Mouse (Mus musculus) lung, adult 2 months (tissue): ENCODE measurements around the gene Gsta1.

ENCODE experiments used
- CTCF ChIP-seq: fragments of 200-500 bp; IDR thresholded peaks from 2 replicates; pipeline ENCODE4 v1.5.1; 2011; ENCODE audit warnings: mild to moderate bottlenecking, low read length, control low read depth; ENCODE audit not compliant: insufficient read depth
- POLR2A ChIP-seq: fragments of 200-500 bp; IDR thresholded peaks from 2 replicates; pipeline ENCODE4 v1.6.1; 2011; ENCODE audit warnings: low read depth, mild to moderate bottlenecking, control low read depth, low read length, borderline replicate concordance; ENCODE audit errors: extremely low read depth

DNA sequence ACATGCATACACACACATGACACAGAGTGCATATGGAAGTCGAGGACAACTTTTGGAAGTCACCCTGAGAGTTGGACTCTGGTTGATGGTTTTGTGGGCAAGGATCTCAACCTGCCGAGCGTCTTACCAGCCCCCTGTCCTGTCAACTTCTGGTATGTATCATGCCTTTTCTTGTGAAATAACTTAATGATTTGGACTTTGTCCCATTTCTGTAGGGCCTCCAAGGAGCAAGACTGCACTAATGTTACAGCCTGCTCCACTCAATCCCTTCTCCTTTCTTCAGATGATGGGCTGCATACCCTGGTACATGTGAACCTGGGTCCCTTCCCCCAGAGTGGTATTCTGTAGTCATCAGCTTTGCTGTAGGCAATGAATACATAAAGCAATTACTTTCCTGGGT is 20.4 kb upstream of the Gsta1 start:
- TF ChIP-seq CTCF (no peak), POLR2A (no peak)
